Mouse (Mus musculus): ENCODE results near the gene Pwwp2a.

Pwwp2a gene

DNA sequence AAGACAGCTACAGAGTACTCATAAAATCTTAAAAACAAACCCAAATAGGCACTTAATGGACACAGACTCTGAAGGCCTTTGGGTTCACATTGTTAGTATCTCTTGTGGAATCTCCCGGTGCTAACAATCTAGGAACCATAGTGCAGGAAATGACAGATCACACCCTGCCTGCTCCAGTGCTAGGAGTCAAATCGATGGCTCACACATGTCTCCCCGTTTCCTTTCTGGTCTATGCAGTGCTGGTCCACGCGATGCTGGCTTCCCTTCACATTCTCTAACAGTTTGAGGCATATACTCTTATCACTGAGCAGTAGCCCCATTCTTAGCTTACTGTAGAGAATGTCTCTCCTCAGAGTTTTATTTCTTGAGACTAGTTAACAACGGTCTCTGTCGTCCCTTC lies 46.0 kb downstream of the Pwwp2a start:
- DNase-seq, result no peak

DNA sequence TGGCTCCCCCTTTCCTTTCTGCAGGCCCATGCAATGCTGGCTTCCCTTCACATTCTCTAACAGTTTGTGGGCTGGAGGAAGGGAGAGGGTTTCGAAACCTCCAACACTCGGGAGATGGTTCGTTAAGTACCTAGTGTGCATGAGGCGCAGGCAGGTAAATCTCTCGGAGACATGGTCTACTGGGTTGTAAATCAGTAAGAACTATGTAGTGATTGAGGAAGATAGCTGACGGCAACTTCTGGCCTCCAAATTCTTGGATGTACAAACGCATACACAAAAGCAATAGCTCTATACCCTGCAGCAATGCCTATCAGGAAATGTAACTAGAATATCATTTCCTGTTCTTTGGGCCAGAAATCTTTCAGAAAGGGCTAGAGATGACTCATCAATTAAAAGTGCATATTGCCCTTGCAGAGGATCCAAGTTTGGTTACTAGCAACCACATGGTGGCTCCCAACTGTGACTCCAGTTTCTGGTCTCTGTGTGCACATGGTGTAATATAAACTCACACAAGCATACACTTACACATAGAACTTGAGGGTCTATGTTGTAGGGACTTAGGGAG lies 47.0 kb downstream of the Pwwp2a start:
- no peak for DNase-seq

GRCm38 (mm10) chr11:43747233-43748226 lies 65.7 kb downstream of the Pwwp2a start, which contains the start of gene Ttc1:
Gene Ttc1, minus strand, starts transcription at chr11:43748008.
- peak; percentile 99 for DNase-seq

- no peak for DNase-seq
Observed at GRCm38 (mm10) chr11:43751542-43751941, 69.7 kb downstream of the Pwwp2a start.

DNA sequence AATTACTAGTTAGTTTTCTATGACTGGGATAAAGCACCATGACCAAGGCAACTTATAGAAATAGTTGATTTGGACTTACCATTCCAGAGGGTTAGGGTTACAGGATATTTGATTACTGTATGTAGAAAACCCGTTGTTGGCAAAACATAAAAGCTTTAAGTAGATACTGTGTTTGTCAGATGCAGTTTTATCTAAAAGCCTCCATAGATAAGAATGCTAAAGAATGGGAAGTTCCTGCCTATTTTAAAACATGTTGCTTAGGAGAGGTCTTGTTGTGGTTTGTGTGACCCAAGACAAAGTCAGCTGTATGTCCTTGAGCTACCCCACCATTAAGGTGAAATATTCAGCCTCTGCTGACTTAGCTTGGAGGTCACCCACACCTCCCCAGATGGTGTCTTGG lies 72.8 kb downstream of the Pwwp2a start:
- no peak for DNase-seq

GRCm38 (mm10) chr11:43755411-43755810 lies 73.6 kb downstream of the Pwwp2a start:
- no peak for DNase-seq

DNA sequence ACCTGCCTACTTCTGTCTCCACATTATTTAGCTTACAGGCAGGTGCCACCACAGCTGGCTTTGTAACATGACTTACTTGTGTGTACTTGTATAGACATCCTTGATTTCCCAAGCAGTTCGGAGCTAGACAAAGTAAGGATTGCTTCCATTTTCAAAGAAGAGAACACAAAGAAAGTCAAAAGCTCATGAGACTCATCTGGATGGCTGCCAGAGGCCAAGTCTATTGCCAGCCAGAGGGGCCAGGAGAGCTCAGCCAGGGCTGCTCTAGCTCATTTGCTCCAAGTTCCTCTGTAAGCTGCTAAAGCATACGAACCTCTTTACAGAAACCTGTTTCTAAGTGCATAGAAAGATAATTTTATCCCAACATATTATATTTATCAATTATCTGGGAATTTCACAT lies 76.6 kb downstream of the Pwwp2a start:
- no peak for DNase-seq

GRCm38 (mm10) chr11:43766922-43767648 lies 85.3 kb downstream of the Pwwp2a start:
- DNase-seq, result peak; percentile 91

- DNase-seq, result no peak
Observed at GRCm38 (mm10) chr11:43767749-43768148, 86.0 kb downstream of the Pwwp2a start.

DNA sequence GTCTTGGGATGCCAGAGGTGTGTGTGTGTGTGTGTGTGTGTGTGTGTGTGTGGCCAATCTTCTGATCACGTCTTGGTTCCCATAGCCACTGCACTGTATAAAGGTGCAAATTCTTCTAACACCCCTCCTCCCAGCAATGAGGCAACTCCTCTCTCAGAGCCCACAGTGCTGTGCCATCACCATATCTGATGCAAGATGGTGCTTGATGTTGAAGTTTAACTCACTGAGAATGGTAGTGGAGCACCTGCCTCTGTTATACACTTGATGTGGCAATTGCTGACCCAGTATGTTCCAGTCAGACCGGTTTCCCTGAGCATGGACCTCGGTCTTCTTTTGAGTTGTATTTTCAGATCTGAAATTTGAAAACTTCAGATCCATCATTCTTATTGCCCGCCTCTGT lies 88.3 kb downstream of the Pwwp2a start:
- no peak for DNase-seq
